Mouse (Mus musculus) R1 (cell line): ENCODE measurements around the gene Slc17a3.
A peak's percentile ranks its signal among the peaks of the same experiment; 100 is the strongest.

Experiments
- DNase-seq: peaks from one replicate; pipeline ENCODE4 v3.0.0-alpha.2; 2018; ENCODE audit warnings: low read depth, low spot score

The Slc17a3 gene

GRCm38 (mm10) chr13:23839308-23839707, at the start of gene Slc17a3:
Slc17a3 (plus strand) TSS chr13:23839434.
- DNase-seq, result no peak

GRCm38 (mm10) chr13:23792520-23792919, 46.7 kb upstream of the Slc17a3 start:
- peak; percentile 60 for DNase-seq

GRCm38 (mm10) chr13:23799405-23799804, 39.8 kb upstream of the Slc17a3 start:
- no peak for DNase-seq

- DNase-seq, result no peak
Measured at GRCm38 (mm10) chr13:23804532-23804931, 34.7 kb upstream of the Slc17a3 start.

- no peak for DNase-seq
Measured at GRCm38 (mm10) chr13:23806422-23807052, 32.7 kb upstream of the Slc17a3 start, which contains the start of gene Slc17a2. Slc17a2 (plus strand) TSS chr13:23806993.

GRCm38 (mm10) chr13:23816148-23816547, 23.1 kb upstream of the Slc17a3 start:
- peak; percentile 6 for DNase-seq

- no peak for DNase-seq
Measured at GRCm38 (mm10) chr13:23820179-23820940, 18.9 kb upstream of the Slc17a3 start.

GRCm38 (mm10) chr13:23822213-23822612, 17.0 kb upstream of the Slc17a3 start:
- DNase-seq, result no peak

- DNase-seq, result no peak
Measured at GRCm38 (mm10) chr13:23826606-23827005, 12.6 kb upstream of the Slc17a3 start.

- DNase-seq, result peak; percentile 67
Measured at GRCm38 (mm10) chr13:23833053-23833452, 6.2 kb upstream of the Slc17a3 start.

- DNase-seq, result no peak
Measured at GRCm38 (mm10) chr13:23834836-23835235, 4.4 kb upstream of the Slc17a3 start.

GRCm38 (mm10) chr13:23836630-23837029, 2.6 kb upstream of the Slc17a3 start:
- DNase-seq, result no peak

- no peak for DNase-seq
Measured at GRCm38 (mm10) chr13:23845851-23846250, 6.6 kb downstream of the Slc17a3 start.

GRCm38 (mm10) chr13:23849299-23849698, 10.1 kb downstream of the Slc17a3 start:
- DNase-seq, result no peak

- no peak for DNase-seq
Measured at GRCm38 (mm10) chr13:23856401-23856800, 17.2 kb downstream of the Slc17a3 start.

GRCm38 (mm10) chr13:23861815-23862214, 22.6 kb downstream of the Slc17a3 start:
- DNase-seq, result no peak

GRCm38 (mm10) chr13:23864711-23865110, 25.5 kb downstream of the Slc17a3 start:
- no peak for DNase-seq

GRCm38 (mm10) chr13:23866086-23866710, 27.0 kb downstream of the Slc17a3 start:
- peak; percentile 4 for DNase-seq

- DNase-seq, result no peak
Measured at GRCm38 (mm10) chr13:23867000-23867399, 27.8 kb downstream of the Slc17a3 start.

- no peak for DNase-seq
Measured at GRCm38 (mm10) chr13:23867405-23867804, 28.2 kb downstream of the Slc17a3 start, which contains the start of gene Slc17a1. Slc17a1 (plus strand) TSS chr13:23867750.

GRCm38 (mm10) chr13:23868790-23869533, 29.7 kb downstream of the Slc17a3 start:
- no peak for DNase-seq

- no peak for DNase-seq
Measured at GRCm38 (mm10) chr13:23869996-23870395, 30.8 kb downstream of the Slc17a3 start.
